Mouse (Mus musculus) liver, adult 2 months (tissue): Measurements from ENCODE around the gene Chst13. TPM values are rescaled to one million over a fixed set of nuclear protein-coding genes. Genes with fewer than 3 reads are reported as not detected.

ENCODE experiments used
- DNase-seq: peaks from one replicate; pipeline ENCODE4 v3.0.0-alpha.2; 2011; ENCODE audit warnings: low read depth, low spot score; ENCODE audit errors: extremely low read depth
- H3K27ac ChIP-seq: fragments of 200-500 bp; replicated peaks from 2 replicates; pipeline ENCODE4 v1.5.1; 2012; ENCODE audit warnings: low read depth, mild to moderate bottlenecking, control low read depth, inconsistent platforms, low read length; ENCODE audit not compliant: insufficient read depth
- H3K27me3 ChIP-seq: fragments of 200-500 bp; 2 replicates; pipeline ENCODE4 v1.6.1; 2012; ENCODE audit warnings: mild to moderate bottlenecking, moderate library complexity, low read length, inconsistent platforms; ENCODE audit not compliant: control insufficient read depth, insufficient read depth
- H3K36me3 ChIP-seq: fragments of 200-500 bp; 2 replicates; pipeline ENCODE4 v1.6.1; 2012; ENCODE audit warnings: low read length, inconsistent platforms; ENCODE audit not compliant: control insufficient read depth, insufficient read depth
- H3K4me1 ChIP-seq: fragments of 200-500 bp; 2 replicates; pipeline ENCODE4 v1.6.1; 2011; ENCODE audit warnings: low read length; ENCODE audit not compliant: control insufficient read depth, insufficient read depth
- H3K4me3 ChIP-seq: fragments of 200-500 bp; 2 replicates; pipeline ENCODE4 v1.5.1; 2011; ENCODE audit warnings: low read depth, mild to moderate bottlenecking, control low read depth, low read length, moderate library complexity; ENCODE audit not compliant: insufficient read depth
- H3K79me2 ChIP-seq: fragments of 200-500 bp; 2 replicates; pipeline ENCODE4 v1.6.1; 2012; ENCODE audit warnings: inconsistent platforms, mild to moderate bottlenecking, low read length, moderate library complexity; ENCODE audit not compliant: control insufficient read depth, insufficient read depth
- H3K9ac ChIP-seq: fragments of 200-500 bp; 2 replicates; pipeline ENCODE4 v1.6.1; 2012; ENCODE audit warnings: low read depth, mild to moderate bottlenecking, control low read depth, inconsistent platforms, low read length
- CTCF ChIP-seq: fragments of 200-500 bp; IDR thresholded peaks from 2 replicates; pipeline ENCODE4 v1.5.1; 2011; ENCODE audit warnings: low read depth, low read length, control low read depth
- POLR2A ChIP-seq: fragments of 200-500 bp; IDR thresholded peaks from 2 replicates; pipeline ENCODE4 v1.6.1; 2011; ENCODE audit warnings: low read length, control low read depth; ENCODE audit not compliant: insufficient read depth; ENCODE audit errors: extremely low read depth
- WGBS: fragments of 180-500 bp; shearing (Covaris S2); methylation state at CpG from one replicate; pipeline ENCODE4 v1.1.7; 2018; 5-methylcytosine and 5-hydroxymethylcytosine counted together
- polyA plus RNA-seq: library from polyadenylated mRNA; depleted of rRNA; stranded (reverse); fragments of >200 nt; gene quantifications from 2 replicates; pipeline ENCODE4 v1.2.3, GENCODE M21; 2012
- total RNA-seq: library from RNA; depleted of rRNA; stranded (reverse); fragments of >200 nt; gene quantifications from 2 replicates; pipeline ENCODE4 v1.2.3, GENCODE M21; 2014

Gene Chst13
- total and polyA plus RNA-seq, 2 experiments, result 9.3 to 26.8 TPM

DNA sequence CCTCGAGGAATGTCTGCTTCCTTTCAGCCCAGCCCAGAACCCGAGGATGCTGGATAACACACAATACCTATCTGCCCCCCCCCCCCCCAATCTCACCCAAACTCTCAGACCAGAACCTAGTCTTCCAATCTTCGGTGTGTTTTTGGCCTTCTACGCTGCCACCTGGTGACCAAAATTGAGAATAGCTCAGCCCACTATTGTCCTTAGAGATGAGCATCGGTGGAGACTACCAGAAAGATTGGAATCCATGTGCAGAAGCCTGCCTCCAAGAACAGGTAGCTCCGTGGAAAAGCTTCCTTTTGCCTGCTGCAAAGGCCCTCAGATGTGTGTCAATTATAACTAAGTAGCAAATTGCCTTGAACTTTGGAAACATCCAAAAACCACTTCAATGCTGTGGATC is 2.7 kb upstream of the Chst13 start:
- H3K27me3 ChIP-seq, result no peaks in the 10 kb centered on the region
- H3K27ac ChIP-seq, result no peak overlapping the region
- TF ChIP-seq CTCF (peak; percentile 30; the same call in 1 of the 2 replicates), POLR2A (no peak)
- no peak overlapping the region for H3K9ac ChIP-seq
- no peaks in the 10 kb centered on the region for H3K36me3 ChIP-seq
- WGBS, result 12% methylated on average over 6 of the region's 6 CpGs
- peaks cover 12% of the 10 kb centered on the region for H3K79me2 ChIP-seq
- peaks cover 19% of the 10 kb centered on the region for H3K4me1 ChIP-seq
- DNase-seq, result no peak
- H3K4me3 ChIP-seq, result no peak overlapping the region

DNA sequence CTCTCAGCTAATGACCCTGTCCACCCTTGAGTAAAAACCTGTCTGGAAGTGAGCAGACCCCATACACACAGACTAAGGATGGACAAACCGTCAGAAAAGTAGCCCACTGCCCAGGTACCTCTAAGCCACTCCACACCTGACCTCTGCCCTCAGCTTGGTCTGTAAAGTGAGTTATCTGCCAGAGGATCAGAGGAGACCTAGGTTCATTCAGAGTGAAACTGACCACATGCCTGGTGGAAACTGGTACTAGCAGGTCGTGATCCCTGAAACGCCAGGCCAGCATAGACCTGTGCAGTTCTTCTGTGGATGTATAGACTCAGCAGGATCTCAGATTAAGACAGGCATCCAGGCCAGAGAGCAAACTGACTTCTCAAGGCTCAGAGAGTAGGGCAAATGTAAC is 522 bp downstream of the Chst13 start:
- H3K4me1 ChIP-seq, result peaks cover 39% of the 10 kb centered on the region
- H3K27me3 ChIP-seq, result no peaks in the 10 kb centered on the region
- WGBS, result 21% methylated on average over 3 of the region's 3 CpGs
- H3K9ac ChIP-seq, result peak overlapping the region; percentile 96
- no peaks in the 10 kb centered on the region for H3K36me3 ChIP-seq
- TF ChIP-seq CTCF (no peak), POLR2A (no peak)
- peak overlapping the region; percentile 88 for H3K4me3 ChIP-seq
- H3K79me2 ChIP-seq, result peaks cover 23% of the 10 kb centered on the region
- peak; percentile 95 for DNase-seq
- peak overlapping the region; percentile 99 for H3K27ac ChIP-seq

DNA sequence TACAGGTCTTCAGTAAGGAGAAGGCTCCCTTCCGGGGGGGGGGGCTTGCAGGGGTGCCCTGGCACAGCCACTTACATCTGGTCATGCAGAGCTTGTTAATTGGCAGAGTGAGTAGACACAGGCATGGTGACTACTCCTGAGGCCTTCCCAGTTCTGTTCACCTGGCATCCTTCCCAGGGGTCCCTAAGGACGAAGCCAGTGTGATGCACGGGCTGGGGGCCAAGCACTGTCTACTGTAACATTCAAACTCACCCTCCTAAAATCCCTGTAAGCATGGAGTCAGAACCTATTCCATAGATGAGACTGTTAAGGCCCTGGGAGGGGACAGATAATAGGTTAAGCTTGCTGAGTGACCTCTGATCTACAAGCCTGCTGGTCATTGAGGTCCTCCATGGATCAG is 959 bp downstream of the Chst13 start:
- H3K4me3 ChIP-seq, result peak overlapping the region; percentile 88
- no peak for DNase-seq
- WGBS, result 21% methylated on average over 3 of the region's 3 CpGs
- peaks cover 43% of the 10 kb centered on the region for H3K4me1 ChIP-seq
- no peaks in the 10 kb centered on the region for H3K36me3 ChIP-seq
- H3K9ac ChIP-seq, result peak overlapping the region; percentile 96
- peaks cover 27% of the 10 kb centered on the region for H3K79me2 ChIP-seq
- no peaks in the 10 kb centered on the region for H3K27me3 ChIP-seq
- no peak for TF ChIP-seq CTCF
- TF ChIP-seq POLR2A, result no peak
- H3K27ac ChIP-seq, result peak overlapping the region; percentile 99

DNA sequence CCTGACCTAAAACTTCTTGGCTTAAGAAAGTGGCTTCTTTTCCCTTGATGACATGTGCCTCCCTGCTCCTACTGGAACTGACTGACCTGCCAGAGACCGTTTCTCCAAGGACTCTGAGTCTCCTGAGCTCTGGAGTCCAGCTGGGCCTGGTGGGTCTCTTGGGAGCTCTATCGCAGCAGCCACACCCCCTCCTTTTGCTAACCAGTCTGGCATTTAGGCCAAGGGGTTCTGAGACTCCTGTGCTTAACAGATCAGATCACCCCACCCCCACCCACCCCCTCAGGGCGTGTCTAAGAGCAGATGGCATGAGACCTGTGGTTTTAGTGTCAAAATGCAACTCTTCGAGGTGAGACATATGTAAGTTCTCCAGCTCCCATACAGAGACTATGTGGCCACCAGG is 3.2 kb downstream of the Chst13 start:
- TF ChIP-seq CTCF (no peak), POLR2A (no peak)
- peak overlapping the region; percentile 36 for H3K9ac ChIP-seq
- peak overlapping the region; percentile 97 for H3K27ac ChIP-seq
- H3K4me3 ChIP-seq, result no peak overlapping the region
- peaks cover 3% of the 10 kb centered on the region for H3K36me3 ChIP-seq
- peaks cover 44% of the 10 kb centered on the region for H3K4me1 ChIP-seq
- 17% methylated on average over 4 of the region's 4 CpGs for WGBS
- H3K79me2 ChIP-seq, result peaks cover 30% of the 10 kb centered on the region
- H3K27me3 ChIP-seq, result no peaks in the 10 kb centered on the region
- DNase-seq, result no peak

DNA sequence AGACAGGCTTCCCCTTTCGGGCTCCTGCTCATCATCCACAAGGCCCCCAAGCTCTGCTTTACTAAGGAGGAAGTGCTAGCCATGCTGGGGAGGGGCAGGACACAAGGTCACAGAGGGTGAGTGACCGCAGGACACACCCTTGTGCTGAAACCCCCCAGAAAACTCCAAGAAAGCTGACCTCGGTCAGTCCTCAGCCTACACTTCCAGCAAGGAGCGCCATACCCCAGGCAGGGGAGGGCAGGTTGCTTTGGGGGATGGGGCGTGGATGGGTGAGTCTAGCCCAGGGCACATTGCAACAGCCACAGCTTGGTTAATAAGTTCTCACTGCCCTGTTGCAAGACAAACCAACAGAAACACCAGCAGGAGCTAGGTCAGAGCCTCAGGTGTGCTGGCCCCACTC is 4.6 kb downstream of the Chst13 start:
- no peak overlapping the region for H3K4me3 ChIP-seq
- peaks cover 30% of the 10 kb centered on the region for H3K79me2 ChIP-seq
- TF ChIP-seq CTCF (no peak), POLR2A (no peak)
- H3K4me1 ChIP-seq, result peaks cover 42% of the 10 kb centered on the region
- H3K9ac ChIP-seq, result peak overlapping the region; percentile 67
- peak overlapping the region; percentile 97 for H3K27ac ChIP-seq
- WGBS, result 30% methylated on average over 5 of the region's 5 CpGs
- no peaks in the 10 kb centered on the region for H3K27me3 ChIP-seq
- DNase-seq, result peak; percentile 93
- H3K36me3 ChIP-seq, result peaks cover 3% of the 10 kb centered on the region

DNA sequence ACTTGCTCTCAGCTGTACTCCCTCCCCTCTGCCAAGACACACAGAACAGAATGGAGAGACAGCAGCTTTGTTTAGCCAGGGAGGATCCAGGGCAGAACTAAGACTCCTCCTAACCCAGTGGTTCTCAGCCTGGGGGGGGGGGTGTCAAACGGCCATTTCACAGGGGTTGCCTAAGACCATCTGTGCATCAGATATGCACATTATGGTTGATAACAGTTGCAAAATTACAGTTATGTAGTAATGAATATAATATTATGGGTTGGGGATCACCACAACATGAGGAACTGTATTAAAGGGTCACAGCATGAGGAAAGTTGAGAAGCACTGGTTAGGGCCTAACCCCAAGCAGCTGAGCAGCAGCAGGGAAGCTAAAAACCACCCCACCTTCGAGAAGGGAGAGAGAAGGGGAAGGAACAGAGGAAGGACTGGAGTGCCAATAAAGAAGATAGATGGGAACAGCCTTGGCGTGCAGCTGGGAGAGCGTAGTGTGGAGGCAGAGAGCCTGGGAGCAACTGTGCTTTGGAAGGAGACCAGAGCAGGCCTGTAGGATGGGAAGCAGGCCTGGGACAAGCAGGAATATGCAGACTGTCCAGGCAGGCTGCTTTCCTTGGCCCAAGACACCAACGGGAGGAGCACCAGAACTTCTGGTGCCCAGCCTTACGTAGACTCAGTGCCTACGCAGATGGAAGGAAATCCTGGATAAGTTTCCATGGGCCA is 5.4 kb downstream of the Chst13 start:
- no peak overlapping the region for H3K4me3 ChIP-seq
- H3K27ac ChIP-seq, result peak overlapping the region; percentile 95
- no peak for TF ChIP-seq CTCF
- TF ChIP-seq POLR2A, result no peak
- H3K79me2 ChIP-seq, result peaks cover 30% of the 10 kb centered on the region
- peaks cover 41% of the 10 kb centered on the region for H3K4me1 ChIP-seq
- H3K36me3 ChIP-seq, result peaks cover 3% of the 10 kb centered on the region
- H3K27me3 ChIP-seq, result no peaks in the 10 kb centered on the region
- DNase-seq, result peak; percentile 51
- H3K9ac ChIP-seq, result peak overlapping the region; percentile 67
- WGBS, result 39% methylated on average over 7 of the region's 7 CpGs
